Mouse (Mus musculus) midbrain, postnatal 0 days (tissue): ENCODE measurements at regions not wholly inside any gene's neighbourhood (a gene's known extent, or its start where the extent isn't known, plus 50 kb on each side); places are given as distances from the start of the nearest gene placed in this dataset.

Experiments
- ATAC-seq: fragments of 200-750 bp; cut with Nextera tagmentation; 2 replicates; pipeline ENCODE4 v1.8.0; 2017; ENCODE audit warnings: moderate number of reproducible peaks, mild to moderate bottlenecking, moderate TSS enrichment, moderate library complexity; ENCODE audit not compliant: low FRiP score
- DNase-seq: peaks from one replicate; pipeline ENCODE4 v3.0.0-alpha.2; 2015; ENCODE audit warnings: low spot score
- H3K27ac ChIP-seq: fragments of 300-500 bp; sonication (generic); 2 replicates; pipeline ENCODE4 v1.5.1; 2014; ENCODE audit warnings: low read depth, mild to moderate bottlenecking, low read length, mixed read lengths
- H3K27me3 ChIP-seq: fragments of 300-500 bp; sonication (generic); 2 replicates; pipeline ENCODE4 v1.6.1; 2014; ENCODE audit warnings: low read length, control low read depth, mixed read lengths; ENCODE audit not compliant: insufficient read depth
- H3K36me3 ChIP-seq: fragments of 300-500 bp; sonication (generic); 2 replicates; pipeline ENCODE4 v1.6.1; 2014; ENCODE audit warnings: low read length, control low read depth, mixed read lengths; ENCODE audit not compliant: insufficient read depth
- H3K4me1 ChIP-seq: fragments of 300-500 bp; sonication (generic); 2 replicates; pipeline ENCODE4 v1.6.1; 2014; ENCODE audit warnings: mild to moderate bottlenecking, control low read depth, antibody characterized with exemption, low read length, mixed read lengths; ENCODE audit not compliant: insufficient read depth
- H3K4me2 ChIP-seq: fragments of 300-500 bp; sonication (generic); 2 replicates; pipeline ENCODE4 v1.6.1; 2014; ENCODE audit warnings: low read depth, mild to moderate bottlenecking, low read length, mixed read lengths; ENCODE audit not compliant: poor library complexity, severe bottlenecking
- H3K4me3 ChIP-seq: fragments of 300-500 bp; sonication (generic); 2 replicates; pipeline ENCODE4 v1.5.1; 2014; ENCODE audit warnings: low read depth, mild to moderate bottlenecking, low read length, moderate library complexity
- H3K9ac ChIP-seq: fragments of 300-500 bp; sonication (generic); replicated peaks from 2 replicates; pipeline ENCODE4 v1.6.1; 2014; ENCODE audit warnings: mild to moderate bottlenecking, low read length, moderate library complexity, mixed read lengths; ENCODE audit not compliant: poor library complexity, severe bottlenecking
- H3K9me3 ChIP-seq: fragments of 300-500 bp; sonication (generic); 2 replicates; pipeline ENCODE4 v1.6.1; 2016; ENCODE audit warnings: low read length, control low read depth
- CTCF ChIP-seq: IDR thresholded peaks from 2 replicates; pipeline ENCODE4 v1.5.1; 2016; ENCODE audit warnings: antibody characterized with exemption, mild to moderate bottlenecking
- WGBS: fragments of 180-500 bp; shearing (Covaris S2); extraction: QIAGEN DNeasy Blood & Tissue Kit; methylation state at CpG from one replicate; pipeline ENCODE4 v1.1.7; 2014; 5-methylcytosine and 5-hydroxymethylcytosine counted together

DNA sequence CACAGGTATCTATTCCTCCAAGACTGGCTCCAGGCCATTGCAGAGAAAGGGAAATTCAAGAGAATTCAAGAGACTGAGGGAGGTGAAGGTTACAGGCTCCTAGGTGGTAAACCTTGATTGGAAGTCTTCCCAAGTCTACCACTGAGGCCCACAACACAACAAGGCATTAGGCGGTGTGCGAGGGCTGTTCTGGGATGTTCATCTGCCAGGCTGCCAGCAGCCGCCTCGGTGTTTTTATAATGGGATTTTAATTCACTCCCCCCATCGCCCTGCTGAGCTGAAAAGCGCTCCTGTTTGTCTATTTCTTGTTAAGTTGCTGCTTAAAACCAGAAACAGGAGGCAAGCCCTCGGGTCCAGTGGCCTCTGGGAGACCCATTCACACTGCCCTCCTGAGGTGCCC is 133.9 kb upstream of the Rpl38 start:
- Histone ChIP-seq H3K27me3 (no peaks in the 10 kb centered on the region), H3K4me1 (peaks cover 5% of the 10 kb centered on the region; the same call in 1 of the 2 replicates), H3K9me3 (no peaks in the 10 kb centered on the region), H3K4me3 (no peak overlapping the region), H3K27ac (no peak overlapping the region), H3K9ac (no peak overlapping the region), H3K4me2 (no peak overlapping the region), H3K36me3 (no peaks in the 10 kb centered on the region)
- 40% methylated on average over 7 of the region's 7 CpGs for WGBS
- TF ChIP-seq CTCF, result no peak
- DNase-seq, result no peak
- ATAC-seq, result no peak

DNA sequence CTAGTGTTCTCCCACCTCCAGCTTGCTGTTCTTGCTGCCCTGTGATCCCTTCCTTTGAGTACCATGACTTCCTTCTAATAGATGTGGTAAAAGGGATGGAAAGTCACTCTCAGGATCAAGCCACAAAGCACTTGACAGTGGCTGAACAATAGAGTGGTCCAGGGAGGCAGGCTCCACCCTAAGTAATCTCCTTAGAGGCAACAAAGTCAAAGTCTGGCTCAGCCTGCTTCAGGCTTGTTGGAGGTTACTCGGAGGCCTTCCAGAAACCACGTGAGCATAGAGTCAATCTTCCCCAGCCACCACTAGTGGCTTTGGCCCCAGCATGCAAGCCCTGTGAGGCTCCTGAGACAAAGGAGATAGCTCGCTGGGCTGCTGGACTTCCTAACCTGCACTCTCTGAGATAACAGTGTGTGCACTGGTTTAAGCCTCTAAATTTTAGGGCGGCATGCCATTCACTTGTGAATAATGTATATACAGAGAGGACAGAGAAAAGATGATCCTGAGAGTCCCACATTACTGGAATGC is 137.0 kb upstream of the Rpl38 start:
- 46% methylated on average over 4 of the region's 4 CpGs for WGBS
- H3K36me3 ChIP-seq, result no peaks in the 10 kb centered on the region

DNA sequence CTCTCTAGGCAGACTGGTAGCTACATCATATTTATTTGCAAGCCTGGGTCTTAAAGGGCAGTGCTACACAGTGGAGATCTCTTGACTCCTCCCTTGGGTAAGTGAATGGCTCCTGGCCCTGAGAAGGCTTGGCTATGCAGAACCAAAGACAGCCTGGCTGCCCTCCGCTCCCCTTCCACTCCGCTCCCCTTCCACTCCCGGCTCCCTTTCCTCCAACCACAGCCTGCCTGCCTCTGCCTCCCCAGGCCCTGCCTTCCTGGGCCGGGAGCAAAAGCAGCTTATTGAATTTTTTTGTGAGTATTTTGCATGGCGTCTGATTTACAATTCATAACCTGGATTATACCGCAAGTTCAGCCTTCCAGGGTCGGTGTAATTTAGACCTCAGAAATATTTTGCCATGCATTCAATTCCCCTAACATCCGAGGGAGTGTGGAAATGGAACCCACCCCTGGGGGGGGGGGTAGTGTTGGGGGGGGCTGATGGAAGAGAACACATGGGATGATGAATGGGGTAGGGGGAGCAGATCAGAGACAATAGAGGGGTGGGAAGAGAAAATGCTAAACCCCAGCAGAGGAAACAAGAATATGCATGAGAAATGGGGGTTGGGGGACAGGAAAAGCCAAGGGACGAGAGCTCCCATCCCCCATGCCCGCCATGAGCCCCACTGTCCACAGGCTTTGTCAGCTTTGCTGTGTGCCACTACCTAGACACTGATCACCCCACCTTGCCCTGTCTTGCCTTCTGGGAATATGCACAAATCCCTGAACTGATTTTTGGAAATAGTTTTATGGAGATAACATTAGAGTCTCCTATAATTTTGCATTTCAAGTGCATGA is 139.2 kb upstream of the Rpl38 start:
- Histone ChIP-seq H3K9ac (no peak overlapping the region), H3K36me3 (no peaks in the 10 kb centered on the region), H3K4me3 (no peak overlapping the region), H3K27me3 (no peaks in the 10 kb centered on the region), H3K4me2 (no peak overlapping the region), H3K9me3 (no peaks in the 10 kb centered on the region), H3K4me1 (no peaks in the 10 kb centered on the region), H3K27ac (no peak overlapping the region)
- no peak for ATAC-seq
- DNase-seq, result no peak
- no peak for TF ChIP-seq CTCF
- WGBS, result 20% methylated on average over 10 of the region's 10 CpGs

More for the DNA sequence above, 137.0 kb upstream of the Rpl38 start:
- Histone ChIP-seq H3K4me1 (0 out of 2 replicates have a peak, but pooled peaks cover 3% of the 10 kb centered on the region), H3K9me3 (no peaks in the 10 kb centered on the region), H3K27me3 (no peaks in the 10 kb centered on the region), H3K4me3 (no peak overlapping the region), H3K4me2 (no peak overlapping the region), H3K9ac (no peak overlapping the region), H3K27ac (no peak overlapping the region)
- TF ChIP-seq CTCF, result no peak
- no peak for ATAC-seq
- DNase-seq, result no peak

DNA sequence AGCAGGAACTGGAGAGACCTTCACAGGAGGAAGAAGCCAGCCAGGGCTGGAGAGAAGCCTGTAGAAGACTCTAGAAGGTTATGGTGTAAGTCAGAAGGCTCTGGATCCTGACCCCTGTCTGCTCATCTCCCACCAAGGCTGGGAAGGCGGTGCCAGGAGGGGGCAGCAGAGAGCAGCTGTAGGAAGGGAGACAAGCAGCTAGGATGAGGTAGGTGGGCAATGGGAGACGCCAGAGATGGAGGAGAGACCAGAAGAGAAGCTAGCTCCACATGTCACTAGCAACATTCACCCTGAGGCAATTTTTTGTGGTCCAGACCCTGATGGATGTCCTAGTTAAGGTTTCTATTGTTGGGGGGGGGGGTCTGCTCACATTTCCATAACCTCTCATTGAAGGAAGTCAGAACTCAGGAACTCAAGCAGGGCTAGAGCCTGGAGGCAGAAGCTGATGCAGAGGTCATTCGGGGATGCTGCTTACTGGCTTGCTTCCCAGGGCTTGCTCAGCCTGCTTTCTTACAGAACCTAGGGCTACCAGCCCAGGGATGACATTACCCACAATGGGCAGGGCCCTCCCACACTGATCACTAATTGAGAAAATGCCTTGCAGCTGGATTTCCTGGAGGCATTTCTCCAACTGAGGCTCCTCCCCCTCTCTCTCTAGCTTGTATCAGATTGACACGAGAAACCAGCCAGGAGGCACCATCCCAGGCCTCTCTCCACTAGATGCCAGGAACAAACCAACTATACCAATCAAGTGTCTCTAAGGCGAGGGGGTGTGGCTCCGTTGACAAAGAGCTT is 144.7 kb upstream of the Rpl38 start:
- no peak overlapping the region for H3K4me2 ChIP-seq
- H3K27ac ChIP-seq, result no peak overlapping the region
- peak; percentile 62 for DNase-seq
- H3K9ac ChIP-seq, result no peak overlapping the region
- ATAC-seq, result no peak
- TF ChIP-seq CTCF, result peak; percentile 84
- 44% methylated on average over 6 of the region's 6 CpGs for WGBS
- H3K9me3 ChIP-seq, result no peaks in the 10 kb centered on the region
- H3K4me1 ChIP-seq, result no peaks in the 10 kb centered on the region
- H3K27me3 ChIP-seq, result no peaks in the 10 kb centered on the region
- H3K36me3 ChIP-seq, result no peaks in the 10 kb centered on the region
- no peak overlapping the region for H3K4me3 ChIP-seq

DNA sequence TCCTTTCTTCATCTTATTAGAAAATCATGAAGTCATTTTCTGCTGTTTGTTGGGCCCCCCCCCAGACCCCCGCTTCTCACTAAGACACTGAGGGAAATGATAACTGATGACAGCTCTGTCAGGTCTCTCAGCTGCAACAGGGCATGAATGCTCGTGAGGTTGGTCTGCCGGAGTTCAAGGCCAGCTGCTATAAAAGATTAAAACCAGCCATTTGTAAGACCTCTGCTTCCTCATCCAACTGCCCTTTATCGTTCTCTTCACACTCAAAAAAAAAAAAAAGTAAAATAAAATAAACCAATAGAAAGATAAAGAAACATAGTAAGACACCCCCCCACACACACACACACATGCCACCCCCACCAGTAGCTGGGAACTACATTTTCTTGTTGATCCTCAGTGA is 153.0 kb upstream of the Rpl38 start:
- Histone ChIP-seq H3K9me3 (no peaks in the 10 kb centered on the region), H3K36me3 (no peaks in the 10 kb centered on the region), H3K9ac (no peak overlapping the region), H3K27me3 (no peaks in the 10 kb centered on the region), H3K4me1 (no peaks in the 10 kb centered on the region), H3K4me3 (no peak overlapping the region), H3K4me2 (no peak overlapping the region), H3K27ac (no peak overlapping the region)
- WGBS, result 66% methylated on average over 4 of the region's 4 CpGs
- ATAC-seq, result no peak
- DNase-seq, result no peak
- TF ChIP-seq CTCF, result no peak

DNA sequence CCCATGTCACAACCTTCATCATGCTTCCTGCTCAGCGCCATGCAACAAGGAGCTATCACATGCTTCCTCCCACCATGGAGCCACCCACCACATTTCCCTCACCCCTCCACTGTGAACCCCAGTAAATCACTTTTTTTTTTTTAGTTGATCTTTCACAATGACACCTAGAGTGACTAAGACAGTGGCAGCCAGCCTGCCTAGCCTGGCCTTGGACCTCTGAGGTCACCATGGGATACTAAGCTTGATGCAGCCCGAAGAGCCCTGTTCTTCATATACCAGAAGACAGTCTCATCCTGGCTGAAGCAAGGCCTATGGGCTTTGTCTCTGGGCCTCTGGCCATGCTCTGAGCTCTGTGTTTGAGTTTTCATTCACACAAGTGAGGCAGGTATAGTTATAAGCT is 154.2 kb upstream of the Rpl38 start:
- H3K9me3 ChIP-seq, result no peaks in the 10 kb centered on the region
- WGBS, result 86% methylated on average over 2 of the region's 2 CpGs
- no peak for TF ChIP-seq CTCF
- ATAC-seq, result no peak
- H3K9ac ChIP-seq, result no peak overlapping the region
- DNase-seq, result no peak
- H3K4me3 ChIP-seq, result no peak overlapping the region
- no peak overlapping the region for H3K27ac ChIP-seq
- no peak overlapping the region for H3K4me2 ChIP-seq
- H3K4me1 ChIP-seq, result no peaks in the 10 kb centered on the region
- no peaks in the 10 kb centered on the region for H3K27me3 ChIP-seq
- no peaks in the 10 kb centered on the region for H3K36me3 ChIP-seq
